9 mouse cellular contexts compared by ENCODE assay signal in genomic region chr17:48097743-48098527, GRCm38 (mm10). TPM values are rescaled to one million over a fixed set of nuclear protein-coding genes. Genes with fewer than 3 reads are reported as not detected.
DNase-seq lines count a peak whose midpoint lies in the region; ATAC-seq and TF ChIP-seq lines count a peak whose summit lies in the region.
"Had no signal": no experiment of that assay in that cellular context is flagged by ENCODE, and none has a peak within 500 bp of the region (broad histone marks: within the 10 kb centered on the region; RNA-seq: fewer than 3 reads in every experiment).

No protein-coding gene starts in this region.

- peak overlapping the region in 2 of 3 experiments; percentile 13 to 44 for H3K4me3 ChIP-seq in CH12.LX (replicated peaks in 1 of 3; ENCODE audit: low read depth in 2 of 3, low read length in 2 of 3, poor library complexity in 1 of 3)
- H3K4me3 ChIP-seq in liver, embryonic 16.5 days (ENCODE audit: low read depth, low read length) = peak overlapping the region; percentile 33

- H3K79me2 ChIP-seq in CH12.LX (replicated peaks; ENCODE audit: control insufficient read depth, extremely low read depth, insufficient read depth, poor library complexity, severe bottlenecking) = no peaks in the 10 kb centered on the region

- ATAC-seq in CD4-positive, CD25-positive, alpha-beta regulatory T cell, adult 4 months = no peak
- peak; percentile 70 for ATAC-seq in liver, embryonic 16.5 days (ENCODE audit: low read depth)
- no peak for ATAC-seq in activated CD4-positive, CD25-positive, alpha-beta regulatory T cell, adult 4 months

- H3K4me1 ChIP-seq in CH12.LX (ENCODE audit: control insufficient read depth in 1 of 2, insufficient read depth in 2 of 2) = peaks cover 2 to 40% of the 10 kb centered on the region in 2 experiments; a peak in 3 of 4 replicates
- H3K4me1 ChIP-seq in liver, embryonic 16.5 days (ENCODE audit: control insufficient read depth, low read depth, low read length) = peaks cover 14% of the 10 kb centered on the region; the same call in 1 of the 2 replicates

- peaks cover 30% of the 10 kb centered on the region for H3K9me3 ChIP-seq in CH12.LX (replicated peaks; ENCODE audit: low read length)
- H3K9me3 ChIP-seq in liver, embryonic 16.5 days (replicated peaks; ENCODE audit: control insufficient read depth, low read length) = no peaks in the 10 kb centered on the region

- H3K4me2 ChIP-seq in CH12.LX (ENCODE audit: insufficient read depth, low read depth, poor library complexity, severe bottlenecking) = 0 out of 2 replicates have a peak overlapping the region, but pooled peaks have one; percentile 4
- peak overlapping the region; percentile 47 for H3K4me2 ChIP-seq in liver, embryonic 16.5 days (ENCODE audit: low read depth, low read length)

- H3K27me3 ChIP-seq in CH12.LX (replicated peaks) = no peaks in the 10 kb centered on the region
- peaks cover 69% of the 10 kb centered on the region for H3K27me3 ChIP-seq in liver, embryonic 16.5 days (ENCODE audit: control insufficient read depth, insufficient read depth, low read depth, low read length)

- no peak for TF ChIP-seq POLR2A in CH12.LX (IDR thresholded peaks at IDR 0.05; ENCODE audit: low read depth, low read length)

- no peaks in the 10 kb centered on the region for H3K36me3 ChIP-seq in CH12.LX (replicated peaks in 1 of 2; ENCODE audit: control insufficient read depth in 1 of 2, insufficient read depth in 1 of 2, low read length in 1 of 2)
- no peaks in the 10 kb centered on the region for H3K36me3 ChIP-seq in liver, embryonic 16.5 days (ENCODE audit: control insufficient read depth, insufficient read depth)

- peak; percentile 17 for DNase-seq in CD4-positive, CD25-positive, alpha-beta regulatory T cell, adult 2 months (ENCODE audit: low read depth, low spot score)
- DNase-seq in CH12.LX (ENCODE audit: extremely low read depth) = no peak
- peak; percentile 30 for DNase-seq in forelimb bud, embryonic 11.5 days (ENCODE audit: low read depth, low spot score)
- DNase-seq in adrenal gland, postnatal 10 days = no peak
- DNase-seq in ovary, postnatal 36 days (ENCODE audit: low spot score) = no peak
- DNase-seq: cerebellum, adult 2 months had no signal

- no peak overlapping the region for H3K9ac ChIP-seq in CH12.LX (ENCODE audit: insufficient read depth, low read depth)
- H3K9ac ChIP-seq in liver, embryonic 16.5 days (ENCODE audit: low read depth, low read length) = no peak overlapping the region; the same call in 1 of the 2 replicates

- WGBS in liver, embryonic 16.5 days (ENCODE audit: insufficient replicate concordance) = under 1% methylated on average over 42 of the region's 43 CpGs

- no peak for TF ChIP-seq EP300 in CH12.LX (IDR thresholded peaks at IDR 0.05; ENCODE audit: low read length)

- no peak for TF ChIP-seq RAD21 in CH12.LX (IDR thresholded peaks at IDR 0.05; ENCODE audit: low read depth, low read length)

- no peak for TF ChIP-seq CTCF in CH12.LX (conservative IDR thresholded peaks at IDR 0.05 in 1 of 2, IDR thresholded peaks at IDR 0.05 in 1 of 2; ENCODE audit: low read depth in 2 of 2, low read length in 2 of 2)

- no peak overlapping the region for H3K27ac ChIP-seq in CH12.LX (ENCODE audit: insufficient read depth, low read depth)
- peak overlapping the region; percentile 82 for H3K27ac ChIP-seq in liver, embryonic 16.5 days (ENCODE audit: low read length)

- in situ Hi-C loops in CH12.LX (cut with MboI; ENCODE audit: low pct_ligation_motif_present, low pct_unique_long_range_greater_than_20kb, low sequenced_read_pairs) = loop anchor here (5.0 to 10.0 kb wide), 2 partner anchors 53 to 301 kb away; no protein-coding TSS in a partner anchor

- dilution Hi-C loops in CH12.LX (cut with MboI; ENCODE audit: extremely low pct_ligation_motif_present, extremely low pct_unique_long_range_greater_than_20kb, low sequenced_read_pairs) = no loop called here

TF ChIP-seq in CH12.LX, 34 proteins besides CTCF, POLR2A, EP300 and RAD21:
- no peak for TF ChIP-seq NRF1 (IDR thresholded peaks at IDR 0.05; ENCODE audit: low read depth, low read length)
- TF ChIP-seq KAT2A (IDR thresholded peaks at IDR 0.05; ENCODE audit: insufficient replicate concordance, low read length) = no peak
- TF ChIP-seq SMC3 (IDR thresholded peaks at IDR 0.05; ENCODE audit: low read depth, low read length) = no peak
- no peak for TF ChIP-seq RCOR1 (conservative IDR thresholded peaks at IDR 0.05; ENCODE audit: low read depth, low read length)
- TF ChIP-seq MAX (IDR thresholded peaks at IDR 0.05; ENCODE audit: low read length) = no peak
- TF ChIP-seq UBTF (IDR thresholded peaks at IDR 0.05; ENCODE audit: low read depth, low read length) = no peak
- no peak for TF ChIP-seq MYC (IDR thresholded peaks at IDR 0.05; ENCODE audit: low read depth, low read length)
- TF ChIP-seq PAX5 (IDR thresholded peaks at IDR 0.05; ENCODE audit: low read length) = no peak
- TF ChIP-seq POLR2AphosphoS2 (IDR thresholded peaks at IDR 0.05; ENCODE audit: low read depth, low read length) = no peak
- TF ChIP-seq ETS1 (conservative IDR thresholded peaks at IDR 0.05; ENCODE audit: low read depth, low read length) = no peak
- no peak for TF ChIP-seq BHLHE40 (IDR thresholded peaks at IDR 0.05; ENCODE audit: low read depth, low read length)
TF ChIP-seq in CH12.LX: peak in this region for 0.

RNA-seq across cellular contexts. Expression of gene 1700067P10Rik, which starts 8.8 kb away (rescaled TPM):
- polyA plus RNA-seq in CD4-positive, CD25-positive, alpha-beta regulatory T cell, adult 4 months (2017; shearing (Covaris generic)) = not detected
- not detected in 2 replicates for total RNA-seq in CH12.LX (2012; rRNA removed)
- total RNA-seq in CH12.LX (2014; rRNA removed) = not detected in 2 replicates
- not detected in 2 replicates for polyA plus RNA-seq in CH12.LX (2012; ENCODE audit: insufficient read length, low read depth)
- polyA plus RNA-seq in liver, embryonic 16.5 days (2015; fragmentation: Nextera tagmentation; extraction: Ambion mirVana) = not detected in 2 replicates
- not detected for polyA plus RNA-seq in activated CD4-positive, CD25-positive, alpha-beta regulatory T cell, adult 4 months (2017; shearing (Covaris generic))
- not detected for total RNA-seq in adrenal gland, postnatal 10 days (2021)

RNA-seq across cellular contexts. Expression of gene 9830107B12Rik, which starts 48.1 kb away (rescaled TPM):
- polyA plus RNA-seq in CD4-positive, CD25-positive, alpha-beta regulatory T cell, adult 4 months (2017; shearing (Covaris generic)) = not detected
- total RNA-seq in CH12.LX (2012; rRNA removed) (not detected in 2 replicates), CH12.LX (2014; rRNA removed) (not detected in 2 replicates)
- not detected in 2 replicates for polyA plus RNA-seq in CH12.LX (2012; ENCODE audit: insufficient read length, low read depth)
- 0.99 and 1.5 TPM in 2 replicates for polyA plus RNA-seq in liver, embryonic 16.5 days (2015; fragmentation: Nextera tagmentation; extraction: Ambion mirVana)
- not detected for polyA plus RNA-seq in activated CD4-positive, CD25-positive, alpha-beta regulatory T cell, adult 4 months (2017; shearing (Covaris generic))
- total RNA-seq in adrenal gland, postnatal 10 days (2021) = under 1 TPM; 0.27 to 0.45 TPM
- polyA plus RNA-seq: cerebellum, adult 2 months had no signal

RNA-seq across cellular contexts. Expression of gene 1700122O11Rik, which starts 59.8 kb away (rescaled TPM):
- not detected for polyA plus RNA-seq in CD4-positive, CD25-positive, alpha-beta regulatory T cell, adult 4 months (2017; shearing (Covaris generic))
- not detected in 2 replicates for total RNA-seq in CH12.LX (2012; rRNA removed)
- not detected in 2 replicates for total RNA-seq in CH12.LX (2014; rRNA removed)
- polyA plus RNA-seq in CH12.LX (2012; ENCODE audit: insufficient read length, low read depth) = not detected in 2 replicates
- not detected in 2 replicates for polyA plus RNA-seq in liver, embryonic 16.5 days (2015; fragmentation: Nextera tagmentation; extraction: Ambion mirVana)
- polyA plus RNA-seq in activated CD4-positive, CD25-positive, alpha-beta regulatory T cell, adult 4 months (2017; shearing (Covaris generic)) = not detected
- total RNA-seq in adrenal gland, postnatal 10 days (2021) = not detected
- polyA plus RNA-seq: cerebellum, adult 2 months had no signal

Comparison
In these comparisons a context has a peak if more than half of its experiments do, and no peak if none do; other contexts are left out.
1. DNase-seq: peak in CD4-positive, CD25-positive, alpha-beta regulatory T cell, adult 2 months (single experiment) and forelimb bud, embryonic 11.5 days (single experiment); none in CH12.LX (single experiment), adrenal gland, postnatal 10 days (single experiment) and ovary, postnatal 36 days (single experiment).